Mouse (Mus musculus): ENCODE measurements around the gene Gm17482. TPM values are rescaled to one million over a fixed set of nuclear protein-coding genes. Genes with fewer than 3 reads are reported as not detected.
"Not testable (repeated sequence)": the region's sequence is repeated elsewhere in the genome, so short reads cannot be mapped to it uniquely, and the experiment has no call there.

Gm17482 gene
- polyA plus RNA-seq, 1 experiment from 2014 or later: not detected

DNA sequence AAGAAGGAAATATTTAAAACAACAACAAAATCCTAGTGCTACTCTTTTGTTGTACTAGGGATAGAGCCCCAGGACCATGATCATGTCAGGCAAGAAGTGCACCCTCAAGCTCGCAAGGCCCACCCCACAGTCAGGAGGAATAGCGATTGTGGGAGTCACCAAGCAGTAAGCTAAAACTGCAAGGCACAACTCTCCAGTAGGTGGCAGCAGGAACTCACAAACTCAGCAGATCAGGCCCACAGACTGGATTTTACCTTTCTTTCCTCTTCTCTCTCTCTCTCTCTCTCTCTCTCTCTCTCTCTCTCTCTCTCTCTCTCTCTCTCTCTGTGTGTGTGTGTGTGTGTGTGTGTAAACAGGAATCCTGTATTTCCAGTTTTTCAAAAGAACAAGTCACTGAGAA is 386 bp downstream of the Gm17482 start:
- WGBS: 4% methylated on average over 2 of the region's 2 CpGs
- H3K4me1 ChIP-seq (replicated peaks): no peaks in the 10 kb centered on the region
- no peaks in the 10 kb centered on the region for H3K36me3 ChIP-seq
- no peak for ATAC-seq (replicated peaks; ENCODE audit: insufficient number of reproducible peaks, insufficient read depth, low FRiP score, low read depth)
- no peak overlapping the region for H3K4me3 ChIP-seq
- H3K27me3 ChIP-seq: peaks cover 32% of the 10 kb centered on the region
- H3K27ac ChIP-seq: no peak overlapping the region
- H3K9ac ChIP-seq: no peak overlapping the region
- no peak overlapping the region for H3K4me2 ChIP-seq
- no peaks in the 10 kb centered on the region for H3K9me3 ChIP-seq (replicated peaks)

DNA sequence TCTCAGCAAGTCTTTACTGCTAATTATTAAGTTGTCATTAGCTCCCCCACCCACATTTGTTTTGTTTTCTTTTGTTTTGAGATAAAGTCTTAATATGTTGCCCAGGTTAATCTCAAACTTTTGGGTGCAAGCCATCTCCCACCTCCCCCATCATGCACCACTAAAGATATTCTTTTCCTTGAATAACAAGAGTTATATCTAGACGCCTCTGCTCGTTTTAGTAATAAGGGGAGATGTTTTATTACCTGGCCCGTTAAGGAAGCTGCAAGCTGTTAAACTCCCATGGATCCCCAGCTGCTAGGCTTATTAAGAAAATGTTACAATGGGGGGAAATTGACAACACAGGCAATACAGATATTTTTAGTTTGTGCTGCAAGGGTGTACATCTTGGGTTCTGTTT is 3.4 kb downstream of the Gm17482 start:
- H3K27me3 ChIP-seq: peaks cover 45% of the 10 kb centered on the region
- no peaks in the 10 kb centered on the region for H3K4me1 ChIP-seq (replicated peaks)
- no peak overlapping the region for H3K4me2 ChIP-seq
- no peak overlapping the region for H3K4me3 ChIP-seq
- H3K27ac ChIP-seq: no peak overlapping the region
- 68% methylated on average over 3 of the region's 3 CpGs for WGBS
- no peaks in the 10 kb centered on the region for H3K36me3 ChIP-seq
- no peak overlapping the region for H3K9ac ChIP-seq
- no peak for ATAC-seq (replicated peaks; ENCODE audit: insufficient number of reproducible peaks, insufficient read depth, low FRiP score, low read depth)
- no peaks in the 10 kb centered on the region for H3K9me3 ChIP-seq (replicated peaks)

DNA sequence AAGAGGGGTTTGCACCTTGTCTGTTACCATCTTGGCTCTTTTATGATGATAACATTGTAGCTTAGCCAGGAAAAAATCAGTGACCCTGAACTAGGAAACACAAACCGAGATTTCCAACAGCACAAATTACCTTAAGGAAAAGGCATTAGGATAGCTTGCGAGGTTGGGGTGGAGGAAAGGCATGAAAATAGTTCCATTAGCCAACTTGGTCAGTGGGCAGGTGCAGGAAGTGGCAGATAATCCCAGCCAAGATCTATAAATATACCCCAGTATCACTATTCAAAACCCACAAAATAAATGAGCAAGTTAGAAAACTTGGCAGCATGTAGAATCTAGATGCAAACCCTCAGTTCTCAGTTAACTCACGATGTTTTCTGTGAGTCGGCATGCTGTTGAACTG is 4.7 kb downstream of the Gm17482 start:
- H3K4me1 ChIP-seq (replicated peaks): no peaks in the 10 kb centered on the region
- H3K36me3 ChIP-seq: no peaks in the 10 kb centered on the region
- no peak overlapping the region for H3K4me3 ChIP-seq
- peak overlapping the region; percentile 39; the same call in 1 of the 2 replicates for H3K27ac ChIP-seq
- WGBS: 60% methylated on average over 4 of the region's 4 CpGs
- no peak overlapping the region for H3K4me2 ChIP-seq
- no peak overlapping the region for H3K9ac ChIP-seq
- ATAC-seq (replicated peaks; ENCODE audit: insufficient number of reproducible peaks, insufficient read depth, low FRiP score, low read depth): no peak
- peaks cover 54% of the 10 kb centered on the region for H3K27me3 ChIP-seq
- H3K9me3 ChIP-seq (replicated peaks): no peaks in the 10 kb centered on the region

DNA sequence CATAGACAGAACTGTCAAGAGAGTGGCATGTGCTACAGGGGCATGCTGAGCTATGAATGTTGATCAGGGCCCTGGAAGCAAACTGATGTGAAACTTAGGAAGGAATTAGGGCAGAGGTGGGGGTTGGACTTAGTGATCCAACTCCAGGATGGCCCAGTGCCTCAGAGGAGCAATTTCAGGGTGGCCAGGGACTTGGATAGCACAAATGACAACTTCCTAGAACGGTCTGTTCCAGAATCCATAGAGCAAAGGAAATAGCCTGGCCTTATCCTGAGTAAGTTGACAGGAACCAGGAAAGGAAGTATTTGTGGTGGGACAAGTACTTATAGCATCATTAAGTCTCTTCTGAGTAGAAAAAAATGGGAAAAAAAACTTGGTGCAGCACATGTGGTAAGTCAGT is 5.4 kb downstream of the Gm17482 start:
- H3K9ac ChIP-seq: no peak overlapping the region
- H3K4me3 ChIP-seq: no peak overlapping the region
- no peaks in the 10 kb centered on the region for H3K9me3 ChIP-seq (replicated peaks)
- ATAC-seq (replicated peaks; ENCODE audit: insufficient number of reproducible peaks, insufficient read depth, low FRiP score, low read depth): no peak
- H3K4me1 ChIP-seq (replicated peaks): no peaks in the 10 kb centered on the region
- no peak overlapping the region for H3K4me2 ChIP-seq
- WGBS: 58% methylated on average over 1 of the region's 1 CpGs
- H3K36me3 ChIP-seq: no peaks in the 10 kb centered on the region
- peak overlapping the region; percentile 39; the same call in 1 of the 2 replicates for H3K27ac ChIP-seq
- peaks cover 61% of the 10 kb centered on the region for H3K27me3 ChIP-seq

DNA sequence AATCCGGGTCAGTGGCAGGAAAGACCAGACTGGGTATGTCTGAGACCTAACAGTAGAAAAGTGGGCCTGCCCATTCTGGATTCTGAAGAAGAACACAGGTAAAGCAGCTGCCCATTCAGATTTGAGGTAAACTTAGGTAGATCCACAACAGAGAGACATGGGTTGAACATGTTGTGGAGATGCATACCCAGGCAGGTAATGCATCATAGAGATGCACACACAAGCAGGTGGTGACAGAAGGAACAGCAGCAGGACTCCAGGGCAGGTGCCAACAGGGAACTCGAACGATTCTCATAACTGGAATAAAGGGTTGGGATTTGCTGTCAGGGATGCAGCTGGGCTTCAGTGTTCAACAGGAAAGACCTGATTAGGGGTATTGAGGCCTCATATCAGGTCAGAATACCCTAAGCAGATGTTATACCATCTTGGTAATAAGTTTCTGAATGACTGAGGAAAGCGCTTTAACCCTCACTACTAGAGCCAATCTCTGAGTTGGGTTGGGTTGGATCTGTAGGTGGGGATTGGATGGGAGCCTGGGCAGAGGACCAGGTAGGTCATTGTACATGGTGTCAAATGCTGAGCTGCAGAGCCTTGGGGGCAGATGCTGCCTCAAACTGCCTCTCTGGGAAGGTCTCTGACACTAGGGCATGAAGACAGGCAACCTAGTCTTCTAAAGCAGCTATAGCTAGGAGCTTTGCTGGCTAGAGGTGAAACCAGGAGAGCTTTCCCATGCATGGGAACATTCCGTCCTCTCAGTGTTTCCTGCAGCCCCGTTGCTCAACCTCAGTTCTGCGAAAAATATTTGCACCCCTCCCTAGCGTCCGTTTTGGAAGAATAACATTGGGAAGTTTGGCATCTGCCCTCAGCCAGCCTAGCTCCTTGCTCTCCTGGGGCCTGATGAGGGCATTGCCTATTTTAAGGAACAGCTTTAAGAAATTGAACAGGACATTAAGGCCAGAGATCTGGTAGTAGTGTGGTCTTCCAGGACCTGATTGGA is 11.2 kb downstream of the Gm17482 start:
- Histone ChIP-seq H3K9ac (no peak overlapping the region), H3K36me3 (no peaks in the 10 kb centered on the region), H3K9me3 (replicated peaks) (no peaks in the 10 kb centered on the region), H3K27ac (no peak overlapping the region), H3K27me3 (peaks cover 77% of the 10 kb centered on the region), H3K4me1 (replicated peaks) (peaks cover 16% of the 10 kb centered on the region), H3K4me2 (no peak overlapping the region), H3K4me3 (no peak overlapping the region)
- no peak for ATAC-seq (replicated peaks; ENCODE audit: insufficient number of reproducible peaks, insufficient read depth, low FRiP score, low read depth)
- 82% methylated on average over 9 of the region's 9 CpGs for WGBS

DNA sequence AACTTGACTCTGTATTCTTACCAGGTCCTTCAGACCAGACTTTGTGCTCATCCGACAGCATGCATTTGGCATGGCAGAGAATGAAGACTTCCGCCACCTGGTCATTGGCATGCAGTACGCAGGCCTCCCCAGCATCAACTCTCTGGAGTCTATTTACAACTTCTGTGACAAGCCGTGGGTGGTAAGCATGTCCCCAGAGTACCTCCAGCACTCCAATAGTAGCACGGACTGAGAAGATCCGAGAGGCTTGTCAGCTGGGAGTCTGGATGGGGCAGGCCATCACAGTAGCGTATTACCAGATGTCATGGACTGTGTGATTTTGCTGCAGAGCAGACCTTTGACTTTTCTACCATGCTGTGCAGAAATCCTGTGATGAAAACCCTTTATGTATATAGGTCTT is 12.2 kb downstream of the Gm17482 start:
- H3K27ac ChIP-seq: no peak overlapping the region
- H3K4me1 ChIP-seq (replicated peaks): peaks cover 16% of the 10 kb centered on the region
- peaks cover 77% of the 10 kb centered on the region for H3K27me3 ChIP-seq
- ATAC-seq (replicated peaks; ENCODE audit: insufficient number of reproducible peaks, insufficient read depth, low FRiP score, low read depth): no peak
- no peaks in the 10 kb centered on the region for H3K9me3 ChIP-seq (replicated peaks)
- no peak overlapping the region for H3K4me3 ChIP-seq
- no peak overlapping the region for H3K9ac ChIP-seq
- H3K4me2 ChIP-seq: no peak overlapping the region
- no peaks in the 10 kb centered on the region for H3K36me3 ChIP-seq
- WGBS: 82% methylated on average over 7 of the region's 7 CpGs

DNA sequence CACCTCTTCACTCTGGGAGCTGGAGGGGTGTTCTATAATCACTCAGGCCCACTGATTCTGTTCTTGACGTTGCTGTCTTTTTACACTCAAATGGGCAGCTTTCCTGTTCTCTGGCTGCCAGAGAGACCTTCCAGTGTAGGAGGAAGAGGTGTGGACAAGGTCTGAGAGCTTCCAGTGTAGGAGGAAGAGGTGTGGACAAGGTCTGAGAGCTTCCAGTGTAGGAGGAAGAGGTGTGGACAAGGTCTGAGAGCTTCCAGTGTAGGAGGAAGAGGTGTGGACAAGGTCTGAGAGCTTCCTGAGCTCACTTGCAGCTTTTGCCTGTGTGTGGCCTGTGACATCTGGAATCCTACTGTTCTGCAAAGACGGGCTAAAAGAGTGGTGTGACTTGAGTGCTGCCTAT is 13.3 kb downstream of the Gm17482 start:
- not testable (repeated sequence) for H3K9ac ChIP-seq; H3K9me3 ChIP-seq (replicated peaks); H3K4me3 ChIP-seq; H3K36me3 ChIP-seq
- Histone ChIP-seq H3K4me2 (peak overlapping the region; percentile 14), H3K27ac (peak overlapping the region; percentile 49), H3K4me1 (replicated peaks) (peaks cover 16% of the 10 kb centered on the region), H3K27me3 (peaks cover 77% of the 10 kb centered on the region)
- ATAC-seq (replicated peaks; ENCODE audit: insufficient number of reproducible peaks, insufficient read depth, low FRiP score, low read depth): peak; percentile 70
- 8% methylated on average over 2 of the region's 2 CpGs for WGBS

DNA sequence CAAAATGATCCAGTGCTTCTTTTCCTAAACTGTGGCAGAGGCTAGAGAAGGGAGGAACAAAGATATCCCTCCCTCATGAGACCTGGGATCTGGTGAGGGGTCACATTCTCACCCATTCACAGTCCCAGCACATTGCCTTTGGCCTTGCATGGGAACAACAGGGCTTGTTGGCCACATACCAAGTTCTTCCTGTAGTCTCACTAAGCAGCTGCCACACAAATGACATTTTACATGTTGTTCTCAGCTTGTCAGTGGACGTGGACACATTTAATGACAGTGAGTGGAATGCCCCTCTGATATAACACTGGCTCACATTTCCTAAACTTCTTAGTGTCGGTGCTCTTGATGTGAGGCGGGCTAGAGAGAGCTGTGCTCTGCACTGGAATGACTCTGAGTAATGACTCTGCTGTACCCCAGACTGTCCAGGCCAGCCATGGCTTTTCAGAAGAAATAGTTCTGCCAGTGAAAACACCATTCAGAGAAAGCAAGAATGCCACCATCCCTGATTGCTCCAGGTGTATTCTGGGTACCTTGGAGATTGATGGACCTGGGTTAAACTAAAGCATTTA is 14.1 kb downstream of the Gm17482 start:
- Histone ChIP-seq H3K4me3 (no peak overlapping the region), H3K36me3 (no peaks in the 10 kb centered on the region)
- WGBS: 25% methylated on average over 3 of the region's 3 CpGs

DNA sequence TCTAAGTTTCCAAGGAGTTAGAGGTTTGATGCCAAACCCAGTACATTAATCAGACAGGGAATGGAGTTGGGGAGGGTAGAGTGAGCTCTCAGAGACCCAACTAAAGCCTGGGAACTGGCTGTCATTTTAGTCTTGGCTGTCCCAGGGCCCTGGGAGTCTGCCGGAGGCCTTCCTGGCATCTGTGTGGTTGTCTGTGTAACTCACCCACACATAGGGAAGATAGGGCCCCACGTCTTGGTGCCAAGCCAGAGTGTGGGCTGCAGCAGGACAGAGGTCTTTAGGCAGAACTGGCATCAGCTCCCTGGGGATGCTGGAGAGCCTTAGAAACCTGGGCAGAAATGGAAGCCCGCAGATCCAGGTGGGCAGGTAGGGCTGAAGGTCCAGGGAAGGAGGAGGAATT is 14.8 kb downstream of the Gm17482 start:
- H3K4me1 ChIP-seq (replicated peaks): peaks cover 16% of the 10 kb centered on the region
- ATAC-seq (replicated peaks; ENCODE audit: insufficient number of reproducible peaks, insufficient read depth, low FRiP score, low read depth): no peak
- H3K9me3 ChIP-seq (replicated peaks): no peaks in the 10 kb centered on the region
- no peak overlapping the region for H3K27ac ChIP-seq
- WGBS: 66% methylated on average over 3 of the region's 3 CpGs
- H3K27me3 ChIP-seq: peaks cover 78% of the 10 kb centered on the region
- H3K36me3 ChIP-seq: no peaks in the 10 kb centered on the region
- no peak overlapping the region for H3K4me2 ChIP-seq
- H3K4me3 ChIP-seq: no peak overlapping the region
- no peak overlapping the region for H3K9ac ChIP-seq

More for the DNA sequence above, 14.1 kb downstream of the Gm17482 start:
- peaks cover 77% of the 10 kb centered on the region for H3K27me3 ChIP-seq
- peak; percentile 38; the same call in 1 of the 2 replicates for ATAC-seq (replicated peaks; ENCODE audit: insufficient number of reproducible peaks, insufficient read depth, low FRiP score, low read depth)
- H3K27ac ChIP-seq: peak overlapping the region; percentile 18; the same call in 1 of the 2 replicates
- peaks cover 16% of the 10 kb centered on the region for H3K4me1 ChIP-seq (replicated peaks)
- H3K9me3 ChIP-seq (replicated peaks): no peaks in the 10 kb centered on the region
- H3K4me2 ChIP-seq: peak overlapping the region; percentile 6; the same call in 1 of the 2 replicates
- H3K9ac ChIP-seq: no peak overlapping the region

DNA sequence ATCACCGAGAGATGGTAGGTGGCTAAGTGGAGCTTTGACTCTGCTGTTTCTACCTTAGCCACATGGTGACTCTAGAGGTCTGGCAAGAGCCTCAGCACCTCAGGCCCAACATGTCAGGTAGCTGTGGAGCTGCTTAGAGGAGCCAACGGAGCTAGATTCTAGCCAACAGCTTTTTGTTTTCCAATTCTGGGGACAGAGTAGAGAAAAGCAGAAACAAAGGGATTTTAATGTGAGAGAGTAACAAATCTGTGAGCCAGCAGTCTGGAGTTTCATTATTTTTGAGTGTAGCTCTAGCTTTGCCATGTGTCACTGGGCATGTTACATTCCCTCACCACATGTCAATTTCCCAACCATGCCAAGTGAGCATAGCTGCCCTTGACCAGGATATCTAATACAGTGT is 17.1 kb downstream of the Gm17482 start:
- Histone ChIP-seq H3K4me1 (replicated peaks) (peaks cover 16% of the 10 kb centered on the region), H3K4me3 (no peak overlapping the region), H3K27ac (no peak overlapping the region), H3K27me3 (peaks cover 78% of the 10 kb centered on the region), H3K9me3 (replicated peaks) (no peaks in the 10 kb centered on the region), H3K9ac (no peak overlapping the region), H3K36me3 (no peaks in the 10 kb centered on the region), H3K4me2 (no peak overlapping the region)
- ATAC-seq (replicated peaks; ENCODE audit: insufficient number of reproducible peaks, insufficient read depth, low FRiP score, low read depth): no peak
- 69% methylated on average over 2 of the region's 2 CpGs for WGBS

DNA sequence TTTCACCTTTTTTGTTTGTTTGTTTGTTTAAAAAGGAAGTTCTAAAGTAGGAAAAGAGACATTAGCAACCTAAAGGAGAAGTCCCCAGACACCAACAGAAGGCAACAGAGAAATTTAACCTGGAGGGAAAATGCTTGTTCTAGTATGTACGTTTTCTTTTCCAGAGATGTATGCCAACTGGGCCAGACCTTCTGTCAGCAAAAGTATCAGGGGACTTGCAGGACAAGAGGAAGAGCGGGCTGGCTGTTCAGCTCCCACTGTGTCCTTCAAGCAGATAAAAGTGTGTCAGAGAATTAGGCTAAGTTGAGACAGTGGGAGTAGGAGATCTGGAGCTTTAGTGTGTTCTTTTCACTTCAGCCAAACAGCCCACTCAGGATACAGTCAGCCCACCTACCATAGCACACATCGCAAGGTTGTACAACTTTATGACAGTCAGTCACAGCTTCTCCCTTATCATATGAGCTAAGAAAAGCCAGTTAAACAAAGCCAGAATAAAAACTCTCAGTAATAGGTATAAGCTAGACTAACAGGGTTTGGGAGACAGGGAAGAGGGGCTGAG is 18.4 kb downstream of the Gm17482 start:
- no peak overlapping the region for H3K27ac ChIP-seq
- H3K4me1 ChIP-seq (replicated peaks): peaks cover 11% of the 10 kb centered on the region; the same call in 1 of the 2 replicates
- WGBS: 65% methylated on average over 3 of the region's 3 CpGs
- no peak overlapping the region for H3K4me3 ChIP-seq
- no peaks in the 10 kb centered on the region for H3K36me3 ChIP-seq
- peaks cover 87% of the 10 kb centered on the region for H3K27me3 ChIP-seq
- no peaks in the 10 kb centered on the region for H3K9me3 ChIP-seq (replicated peaks)
- no peak overlapping the region for H3K9ac ChIP-seq
- H3K4me2 ChIP-seq: no peak overlapping the region
- no peak for ATAC-seq (replicated peaks; ENCODE audit: insufficient number of reproducible peaks, insufficient read depth, low FRiP score, low read depth)
